Mouse (Mus musculus): Measurements from ENCODE around the gene Plxnb2. TPM values are rescaled to one million over a fixed set of nuclear protein-coding genes. Genes with fewer than 3 reads are reported as not detected.

The Plxnb2 gene
- 6.3 TPM for polyA plus RNA-seq (2014; fragmentation: Illumina TruSeq; extraction: RNeasy Lipid Tissue Mini Kit (QIAGEN cat#74804); ENCODE audit: low read depth, low replicate concordance)

DNA sequence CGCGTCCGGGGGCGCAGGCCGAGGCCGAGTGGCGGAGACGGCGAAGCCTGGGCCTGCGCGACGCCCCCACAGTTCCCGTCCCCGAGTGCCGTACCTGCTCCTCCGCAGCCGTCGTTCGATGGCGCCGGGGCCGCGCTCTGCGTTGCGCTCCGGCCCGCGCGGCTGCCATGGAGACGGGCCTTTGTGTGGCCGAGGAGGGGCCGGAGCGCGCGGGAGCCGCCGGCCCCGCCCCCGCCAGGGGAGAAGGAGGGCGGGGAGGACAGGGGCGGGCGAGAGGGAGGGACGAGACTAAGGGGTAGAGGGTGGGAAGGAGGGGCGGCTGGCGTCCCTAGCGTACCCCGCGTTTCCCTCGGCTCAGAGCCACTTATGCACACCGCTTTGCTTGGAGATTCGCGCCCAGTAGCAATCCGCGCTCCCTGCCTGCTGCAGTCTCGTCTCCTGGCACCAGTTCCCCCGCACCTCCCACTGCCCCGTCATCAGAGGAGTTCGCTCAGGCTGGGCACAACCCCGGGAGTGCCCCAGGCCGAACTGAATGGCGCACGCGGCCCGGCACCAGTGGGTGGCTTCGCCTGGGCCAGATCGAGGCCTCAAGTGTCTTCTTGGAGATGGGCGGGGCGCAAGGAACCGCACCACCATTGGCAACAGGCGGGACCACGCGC is at the start of gene Plxnb2:
TSS of gene Plxnb2 (minus strand) at position 218 of the 659 bp plus-strand sequence.

DNA sequence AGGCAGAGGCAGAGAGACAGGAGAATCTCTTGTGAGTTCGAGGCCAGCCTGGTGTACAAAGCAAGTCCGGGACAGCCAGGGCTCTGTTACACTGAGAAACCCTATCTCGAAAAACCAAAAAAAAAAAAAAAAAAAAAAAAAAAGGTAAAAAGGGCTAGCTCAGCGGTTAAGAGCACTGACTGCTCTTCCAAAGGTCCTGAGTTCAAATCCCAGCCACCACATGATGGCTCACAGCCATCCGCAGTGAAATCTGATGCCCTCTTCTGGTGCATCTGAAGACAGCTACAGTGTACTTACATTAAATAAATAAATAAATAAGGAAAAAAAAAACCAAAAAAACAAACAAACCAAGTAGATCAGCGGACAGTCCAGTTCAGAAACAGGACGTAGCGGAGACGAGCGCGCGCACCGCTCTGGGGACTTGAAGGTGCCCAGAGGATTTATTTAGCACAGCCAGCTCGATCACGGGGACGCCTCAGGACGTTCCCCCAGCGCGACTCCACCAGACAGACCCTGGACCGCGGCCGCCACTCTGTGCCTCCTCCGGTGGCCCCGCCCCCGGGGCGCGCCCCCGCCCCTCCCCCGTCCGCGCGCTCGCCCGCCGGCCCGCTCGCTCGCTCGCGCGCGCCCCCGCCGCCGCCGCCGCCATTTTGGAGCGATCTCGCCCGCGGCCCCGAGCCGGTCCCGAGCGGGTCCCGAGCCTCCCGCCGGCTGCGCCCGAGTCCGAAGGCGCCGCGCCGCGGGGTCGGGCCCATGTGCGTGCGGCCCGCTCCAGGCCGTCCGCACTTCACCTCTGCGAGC is 30.5 kb upstream of the Plxnb2 start, which contains the start of gene Ppp6r2:
TSS of gene Ppp6r2 (plus strand) at position 639 of the 801 bp plus-strand sequence.

DNA sequence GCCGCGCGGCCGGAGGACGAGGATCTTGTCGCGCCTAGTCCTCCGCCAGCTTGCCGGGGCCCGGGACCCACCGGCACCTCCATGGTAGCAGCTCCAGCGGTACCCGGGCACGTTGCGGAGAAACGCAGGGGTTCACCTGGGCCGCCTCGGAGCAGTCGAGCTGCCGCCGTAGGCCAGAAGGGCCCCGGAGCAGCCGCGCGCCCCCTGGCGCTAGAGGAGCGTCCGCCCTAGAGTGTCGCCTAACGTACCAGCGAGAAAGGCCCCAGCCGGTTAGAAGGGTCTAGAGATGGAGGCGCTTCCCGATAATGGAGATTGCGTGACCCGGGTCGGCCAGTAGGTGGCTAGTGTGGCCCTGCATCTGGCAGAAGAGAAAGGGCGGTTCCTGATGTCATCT is 15.7 kb upstream of the Plxnb2 start, which contains the start of gene Dennd6b:
TSS of gene Dennd6b (minus strand) at position 184 of the 394 bp plus-strand sequence.

DNA sequence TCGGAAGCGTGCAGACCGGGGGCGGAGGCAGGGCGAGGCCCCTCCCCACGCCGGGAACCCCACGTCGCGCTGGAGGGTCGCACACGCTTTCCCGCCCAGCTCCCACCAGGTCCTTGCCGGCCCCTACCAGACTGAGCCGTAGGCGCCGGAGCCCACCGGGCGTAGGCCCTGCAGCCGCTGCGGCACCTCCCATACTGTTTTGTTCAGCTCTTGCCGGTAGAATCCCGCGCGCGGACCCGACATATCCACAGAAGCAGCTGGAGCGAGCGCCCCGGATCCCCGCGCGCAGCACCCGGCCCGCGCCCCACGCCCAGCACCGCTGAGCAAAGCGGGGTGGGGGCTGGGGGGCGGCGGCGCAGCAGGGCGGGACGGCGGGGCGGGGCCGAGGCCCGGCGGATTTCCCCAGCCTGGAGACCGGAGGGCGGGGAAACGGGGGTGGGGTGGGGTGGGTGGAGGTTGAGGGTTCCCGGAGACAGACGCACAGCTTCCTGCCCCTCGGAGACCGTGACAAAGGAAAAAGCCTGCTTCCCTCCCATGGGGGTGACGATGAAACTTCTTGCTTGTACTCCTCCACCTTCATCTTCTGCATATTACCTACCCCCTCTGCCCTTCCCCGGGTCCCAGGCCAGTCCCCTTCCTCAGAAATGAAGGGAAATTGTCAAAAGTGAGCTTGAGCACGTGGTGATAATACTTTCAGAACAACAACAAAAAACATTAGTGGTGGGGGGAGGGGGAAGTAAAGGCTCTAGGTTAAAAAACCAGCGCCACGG is 31.1 kb downstream of the Plxnb2 start, which contains the start of gene Mapk11:
TSS of gene Mapk11 (minus strand) at position 358 of the 770 bp plus-strand sequence.

GRCm38 (mm10) chr15:89140659-89141252 is 39.8 kb downstream of the Plxnb2 start, which contains the start of gene Mapk12:
TSS of gene Mapk12 (minus strand) at chr15:89140703.

DNA sequence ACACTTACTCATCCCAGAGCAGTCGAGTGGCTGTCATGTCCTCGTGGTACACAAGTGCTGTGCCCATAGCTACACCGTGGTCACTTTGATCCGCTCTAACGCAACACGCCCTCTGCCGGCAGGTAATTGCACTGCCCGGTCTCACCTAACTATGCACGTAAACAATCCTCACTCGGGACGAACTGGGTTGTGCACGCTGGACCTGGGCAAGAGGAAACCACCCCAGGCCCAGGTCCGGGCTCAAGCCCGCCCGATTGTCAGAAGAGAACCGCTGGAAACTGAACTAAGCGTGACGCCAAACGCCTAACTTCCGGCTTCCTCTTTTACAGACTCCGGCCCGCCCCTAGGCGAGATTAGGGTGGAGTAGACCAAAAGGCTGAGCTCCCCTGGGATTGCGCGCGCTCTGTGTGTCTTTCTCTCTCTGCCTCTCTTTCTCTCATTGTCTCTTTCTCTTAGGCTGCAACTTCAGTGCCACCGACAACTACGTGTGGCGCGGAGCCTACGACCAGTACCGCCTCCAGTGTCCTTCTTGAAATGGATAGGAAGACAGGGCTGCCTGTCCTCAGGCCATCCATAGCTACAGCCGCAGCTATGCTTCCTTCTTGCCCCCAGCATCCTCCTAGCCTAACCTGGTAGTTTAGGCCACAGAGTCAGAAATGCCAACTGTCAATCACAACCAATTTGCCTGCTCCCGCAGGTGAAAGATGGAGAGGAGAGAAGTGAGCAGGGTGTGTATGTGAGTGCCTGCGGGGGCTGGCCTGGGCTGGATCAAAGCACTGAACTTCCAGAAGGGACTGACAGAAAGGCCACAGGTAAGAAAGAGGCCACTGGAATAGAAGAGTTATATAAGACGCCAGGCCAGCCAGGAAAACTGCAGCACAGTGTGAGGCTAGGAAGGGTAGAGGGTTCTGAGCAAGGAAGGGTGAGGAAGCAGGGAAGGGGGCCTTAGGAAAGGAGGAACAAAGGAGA is 51.9 kb downstream of the Plxnb2 start, which contains the start of gene Hdac10:
TSS of gene Hdac10 (minus strand) at position 319 of the 969 bp plus-strand sequence.

GRCm38 (mm10) chr15:89122649-89123366 is 57.8 kb downstream of the Plxnb2 start, which contains the start of gene Tubgcp6:
TSS of gene Tubgcp6 (minus strand) at chr15:89123112.

Other genes starting within 250 kb of the Plxnb2 start
- not detected for gene Ttll8, start 226.4 kb downstream of the Plxnb2 start, polyA plus RNA-seq (2014; fragmentation: Illumina TruSeq; extraction: RNeasy Lipid Tissue Mini Kit (QIAGEN cat#74804); ENCODE audit: low read depth, low replicate concordance)
- not detected for gene Mlc1, start 201.8 kb downstream of the Plxnb2 start, polyA plus RNA-seq (2014; fragmentation: Illumina TruSeq; extraction: RNeasy Lipid Tissue Mini Kit (QIAGEN cat#74804); ENCODE audit: low read depth, low replicate concordance)
- not detected for gene Mov10l1, start 197.9 kb downstream of the Plxnb2 start, polyA plus RNA-seq (2014; fragmentation: Illumina TruSeq; extraction: RNeasy Lipid Tissue Mini Kit (QIAGEN cat#74804); ENCODE audit: low read depth, low replicate concordance)
- not detected for gene Panx2, start 121.1 kb downstream of the Plxnb2 start, polyA plus RNA-seq (2014; fragmentation: Illumina TruSeq; extraction: RNeasy Lipid Tissue Mini Kit (QIAGEN cat#74804); ENCODE audit: low read depth, low replicate concordance)
- gene Trabd, start 105.7 kb downstream of the Plxnb2 start, polyA plus RNA-seq (2014; fragmentation: Illumina TruSeq; extraction: RNeasy Lipid Tissue Mini Kit (QIAGEN cat#74804); ENCODE audit: low read depth, low replicate concordance) = 3.3 TPM
- gene Selenoo, start 91.7 kb downstream of the Plxnb2 start, polyA plus RNA-seq (2014; fragmentation: Illumina TruSeq; extraction: RNeasy Lipid Tissue Mini Kit (QIAGEN cat#74804); ENCODE audit: low read depth, low replicate concordance) = 5.5 TPM
- gene Tubgcp6, start 57.7 kb downstream of the Plxnb2 start, polyA plus RNA-seq (2014; fragmentation: Illumina TruSeq; extraction: RNeasy Lipid Tissue Mini Kit (QIAGEN cat#74804); ENCODE audit: low read depth, low replicate concordance) = 0.81 TPM
- gene Hdac10, start 52.1 kb downstream of the Plxnb2 start, polyA plus RNA-seq (2014; fragmentation: Illumina TruSeq; extraction: RNeasy Lipid Tissue Mini Kit (QIAGEN cat#74804); ENCODE audit: low read depth, low replicate concordance) = 0.32 TPM
- 0.97 TPM for gene Mapk12, start 40.1 kb downstream of the Plxnb2 start, polyA plus RNA-seq (2014; fragmentation: Illumina TruSeq; extraction: RNeasy Lipid Tissue Mini Kit (QIAGEN cat#74804); ENCODE audit: low read depth, low replicate concordance)
- not detected for gene Mapk11, start 31.2 kb downstream of the Plxnb2 start, polyA plus RNA-seq (2014; fragmentation: Illumina TruSeq; extraction: RNeasy Lipid Tissue Mini Kit (QIAGEN cat#74804); ENCODE audit: low read depth, low replicate concordance)
- gene Dennd6b, start 15.7 kb upstream of the Plxnb2 start, polyA plus RNA-seq (2014; fragmentation: Illumina TruSeq; extraction: RNeasy Lipid Tissue Mini Kit (QIAGEN cat#74804); ENCODE audit: low read depth, low replicate concordance) = 0.12 TPM
- gene Ppp6r2, start 30.8 kb upstream of the Plxnb2 start, polyA plus RNA-seq (2014; fragmentation: Illumina TruSeq; extraction: RNeasy Lipid Tissue Mini Kit (QIAGEN cat#74804); ENCODE audit: low read depth, low replicate concordance) = 8.4 TPM
- gene Sbf1, start 134.5 kb upstream of the Plxnb2 start, polyA plus RNA-seq (2014; fragmentation: Illumina TruSeq; extraction: RNeasy Lipid Tissue Mini Kit (QIAGEN cat#74804); ENCODE audit: low read depth, low replicate concordance) = 1.9 TPM
- not detected for gene Adm2, start 141.9 kb upstream of the Plxnb2 start, polyA plus RNA-seq (2014; fragmentation: Illumina TruSeq; extraction: RNeasy Lipid Tissue Mini Kit (QIAGEN cat#74804); ENCODE audit: low read depth, low replicate concordance)
- gene Miox, start 153.6 kb upstream of the Plxnb2 start, polyA plus RNA-seq (2014; fragmentation: Illumina TruSeq; extraction: RNeasy Lipid Tissue Mini Kit (QIAGEN cat#74804); ENCODE audit: low read depth, low replicate concordance) = 255 TPM
- gene Lmf2, start 174.9 kb upstream of the Plxnb2 start, polyA plus RNA-seq (2014; fragmentation: Illumina TruSeq; extraction: RNeasy Lipid Tissue Mini Kit (QIAGEN cat#74804); ENCODE audit: low read depth, low replicate concordance) = 0.93 TPM
- gene Ncaph2, start 174.9 kb upstream of the Plxnb2 start, polyA plus RNA-seq (2014; fragmentation: Illumina TruSeq; extraction: RNeasy Lipid Tissue Mini Kit (QIAGEN cat#74804); ENCODE audit: low read depth, low replicate concordance) = 9.6 TPM
- gene Sco2, start 193.1 kb upstream of the Plxnb2 start, polyA plus RNA-seq (2014; fragmentation: Illumina TruSeq; extraction: RNeasy Lipid Tissue Mini Kit (QIAGEN cat#74804); ENCODE audit: low read depth, low replicate concordance) = 1.4 TPM
- gene Tymp, start 196.3 kb upstream of the Plxnb2 start, polyA plus RNA-seq (2014; fragmentation: Illumina TruSeq; extraction: RNeasy Lipid Tissue Mini Kit (QIAGEN cat#74804); ENCODE audit: low read depth, low replicate concordance) = not detected
- gene Odf3b, start 198.5 kb upstream of the Plxnb2 start, polyA plus RNA-seq (2014; fragmentation: Illumina TruSeq; extraction: RNeasy Lipid Tissue Mini Kit (QIAGEN cat#74804); ENCODE audit: low read depth, low replicate concordance) = not detected
- gene Klhdc7b, start 204.1 kb upstream of the Plxnb2 start, polyA plus RNA-seq (2014; fragmentation: Illumina TruSeq; extraction: RNeasy Lipid Tissue Mini Kit (QIAGEN cat#74804); ENCODE audit: low read depth, low replicate concordance) = not detected
- gene Syce3, start 229.7 kb upstream of the Plxnb2 start, polyA plus RNA-seq (2014; fragmentation: Illumina TruSeq; extraction: RNeasy Lipid Tissue Mini Kit (QIAGEN cat#74804); ENCODE audit: low read depth, low replicate concordance) = not detected
- gene Cpt1b, start 245.1 kb upstream of the Plxnb2 start, polyA plus RNA-seq (2014; fragmentation: Illumina TruSeq; extraction: RNeasy Lipid Tissue Mini Kit (QIAGEN cat#74804); ENCODE audit: low read depth, low replicate concordance) = 1.7 TPM
- 0.61 TPM for gene C730034F03Rik, start 248.8 kb upstream of the Plxnb2 start, polyA plus RNA-seq (2014; fragmentation: Illumina TruSeq; extraction: RNeasy Lipid Tissue Mini Kit (QIAGEN cat#74804); ENCODE audit: low read depth, low replicate concordance)
- not detected for gene Gm44502, start 248.9 kb upstream of the Plxnb2 start, polyA plus RNA-seq (2014; fragmentation: Illumina TruSeq; extraction: RNeasy Lipid Tissue Mini Kit (QIAGEN cat#74804); ENCODE audit: low read depth, low replicate concordance)
- 27.7 TPM for gene Chkb, start 249.1 kb upstream of the Plxnb2 start, polyA plus RNA-seq (2014; fragmentation: Illumina TruSeq; extraction: RNeasy Lipid Tissue Mini Kit (QIAGEN cat#74804); ENCODE audit: low read depth, low replicate concordance)

Measured in kidney, adult 10 weeks (tissue).